Mouse (Mus musculus): ENCODE results near the gene Coq10b. TPM values are rescaled to one million over a fixed set of nuclear protein-coding genes. Genes with fewer than 3 reads are reported as not detected.
A peak's percentile ranks its signal among the peaks of the same experiment; 100 is the strongest.

Gene Coq10b
- total RNA-seq, 1 experiment = 20.4 TPM

DNA sequence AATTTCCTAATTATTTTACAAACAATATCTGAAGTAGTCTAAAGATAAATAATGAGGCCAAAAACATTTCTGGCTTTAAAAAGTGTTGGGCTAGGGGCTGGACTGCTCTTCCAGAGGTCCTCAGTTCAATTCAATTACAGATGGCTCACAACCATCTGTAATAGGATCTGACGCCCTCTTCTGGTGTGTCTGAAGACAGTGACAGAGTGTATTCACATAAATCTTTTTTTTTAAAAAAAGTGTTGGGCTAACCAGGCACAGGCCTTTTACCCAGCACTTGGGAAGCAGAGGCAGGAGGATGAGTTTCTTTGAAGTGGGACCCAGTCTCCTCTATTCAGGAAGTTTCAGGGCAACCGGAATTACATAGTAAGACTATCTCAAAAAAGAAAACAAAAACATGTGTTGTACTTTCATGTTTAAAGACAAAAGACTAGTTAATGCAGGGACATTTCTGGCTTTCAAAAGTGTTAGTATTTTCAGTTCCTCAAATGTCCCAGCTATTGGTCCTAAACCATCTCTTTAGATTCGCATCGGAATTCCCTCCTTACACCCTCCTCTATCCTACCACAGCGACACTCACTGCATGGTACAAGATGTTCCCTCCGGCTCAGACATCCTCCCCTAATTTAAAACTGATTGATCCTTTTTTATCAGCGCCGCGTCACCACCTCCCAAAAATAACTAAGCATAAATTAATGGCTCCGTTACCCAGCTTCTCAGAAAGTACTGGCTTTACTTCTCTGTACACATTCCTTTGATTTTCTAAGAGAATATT, 26.7 kb upstream of the Coq10b start:
- no peak for DNase-seq (ENCODE audit: low read depth, low spot score)
- Histone ChIP-seq H3K9ac (ENCODE audit: insufficient read depth, low read depth, low read length, poor library complexity, severe bottlenecking) (peak overlapping the region; percentile 98; the same call in 1 of the 2 replicates), H3K27ac (ENCODE audit: insufficient read depth, low read depth, low read length, poor library complexity, severe bottlenecking) (no peak overlapping the region), H3K36me3 (ENCODE audit: control insufficient read depth, insufficient read depth, low read length, poor library complexity, severe bottlenecking) (no peaks in the 10 kb centered on the region), H3K4me1 (ENCODE audit: control insufficient read depth in 2 of 2, insufficient read depth in 2 of 2, low read length in 2 of 2, poor library complexity in 1 of 2) (peaks cover 2 to 15% of the 10 kb centered on the region in 2 experiments; a peak in 3 of 4 replicates), H3K9me3 (ENCODE audit: control insufficient read depth, insufficient read depth, low read depth, low read length) (no peaks in the 10 kb centered on the region), H3K4me3 (ENCODE audit: insufficient read depth in 1 of 2, low read depth in 1 of 2, low read length in 2 of 2, poor library complexity in 1 of 2, severe bottlenecking in 1 of 2) (peak overlapping the region; percentile 95 to 99)
- in situ Hi-C loops (cut with MboI; ENCODE audit: low sequenced_read_pairs in 2 of 2, unreplicated experiment in 2 of 2) = no loop called here
- no peak for TF ChIP-seq MAFK (IDR thresholded peaks at IDR 0.05; ENCODE audit: insufficient read depth, low read depth, low read length)
- TF ChIP-seq ZC3H11A (IDR thresholded peaks at IDR 0.05; ENCODE audit: borderline replicate concordance, low read depth, low read length) = no peak
- no peak for TF ChIP-seq HCFC1 (IDR thresholded peaks at IDR 0.05; ENCODE audit: borderline replicate concordance, insufficient read depth, low read length)
- TF ChIP-seq ZNF384 (IDR thresholded peaks at IDR 0.05; ENCODE audit: low read depth, low read length) = 0 out of 2 replicates have a peak, but pooled peaks have one; percentile 18
- TF ChIP-seq CHD2 (IDR thresholded peaks at IDR 0.05; ENCODE audit: low read depth, low read length) = no peak

DNA sequence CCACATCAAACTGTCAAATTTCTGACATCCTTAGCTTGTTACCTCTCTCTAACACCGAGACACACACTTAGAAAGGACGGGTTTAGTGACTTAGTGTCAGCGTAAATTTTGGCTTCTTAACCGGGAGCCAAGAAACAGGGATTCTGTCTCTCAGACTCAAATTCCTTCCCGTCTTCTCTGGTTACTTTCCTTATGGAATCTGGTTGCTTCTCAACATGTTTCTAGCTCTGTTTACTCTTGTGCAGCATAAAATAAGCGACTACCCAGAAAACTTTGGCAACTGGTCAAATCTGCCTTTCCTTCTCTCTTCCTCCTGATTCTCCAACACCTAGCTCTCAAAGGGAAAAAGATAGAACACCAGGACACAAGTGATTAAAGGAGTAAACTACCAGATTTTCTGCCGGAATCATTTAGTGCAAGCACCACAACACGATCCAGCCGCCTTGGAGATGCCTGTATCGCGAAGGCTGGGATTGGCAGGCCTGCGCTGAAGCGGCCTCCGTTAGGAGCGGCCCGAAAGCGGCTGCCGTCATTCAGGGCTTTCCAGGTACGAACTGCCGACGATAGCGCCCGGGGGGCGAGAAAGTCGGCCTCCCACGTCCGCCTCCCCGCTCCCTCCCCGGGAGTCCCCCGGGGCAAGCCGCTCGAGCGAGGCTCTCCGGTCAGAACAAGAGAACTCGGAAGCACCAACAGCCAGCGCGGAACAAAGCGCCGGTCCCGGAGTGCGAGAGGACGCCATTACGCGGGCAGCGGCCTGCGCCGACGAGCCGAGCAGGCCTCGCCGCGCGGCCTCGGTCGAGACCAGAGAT, 25.9 kb upstream of the Coq10b start:
- peaks cover 2 to 17% of the 10 kb centered on the region in 2 experiments; a peak in 3 of 4 replicates for H3K4me1 ChIP-seq (ENCODE audit: control insufficient read depth in 2 of 2, insufficient read depth in 2 of 2, low read length in 2 of 2, poor library complexity in 1 of 2)
- no peak for DNase-seq (ENCODE audit: low read depth, low spot score)
- peak overlapping the region; percentile 85 for H3K27ac ChIP-seq (ENCODE audit: insufficient read depth, low read depth, low read length, poor library complexity, severe bottlenecking)
- in situ Hi-C loops (cut with MboI; ENCODE audit: low sequenced_read_pairs in 2 of 2, unreplicated experiment in 2 of 2) = no loop called here
- peak overlapping the region; percentile 95 to 99 for H3K4me3 ChIP-seq (ENCODE audit: insufficient read depth in 1 of 2, low read depth in 1 of 2, low read length in 2 of 2, poor library complexity in 1 of 2, severe bottlenecking in 1 of 2)
- H3K36me3 ChIP-seq (ENCODE audit: control insufficient read depth, insufficient read depth, low read length, poor library complexity, severe bottlenecking) = no peaks in the 10 kb centered on the region
- TF ChIP-seq ZC3H11A (IDR thresholded peaks at IDR 0.05; ENCODE audit: borderline replicate concordance, low read depth, low read length) = no peak
- TF ChIP-seq CHD2 (IDR thresholded peaks at IDR 0.05; ENCODE audit: low read depth, low read length) = no peak
- TF ChIP-seq HCFC1 (IDR thresholded peaks at IDR 0.05; ENCODE audit: borderline replicate concordance, insufficient read depth, low read length) = no peak; the same call in 1 of the 2 replicates
- no peak for TF ChIP-seq MAFK (IDR thresholded peaks at IDR 0.05; ENCODE audit: insufficient read depth, low read depth, low read length)
- no peak for TF ChIP-seq ZNF384 (IDR thresholded peaks at IDR 0.05; ENCODE audit: low read depth, low read length)
- H3K9me3 ChIP-seq (ENCODE audit: control insufficient read depth, insufficient read depth, low read depth, low read length) = no peaks in the 10 kb centered on the region
- H3K9ac ChIP-seq (ENCODE audit: insufficient read depth, low read depth, low read length, poor library complexity, severe bottlenecking) = peak overlapping the region; percentile 98

DNA sequence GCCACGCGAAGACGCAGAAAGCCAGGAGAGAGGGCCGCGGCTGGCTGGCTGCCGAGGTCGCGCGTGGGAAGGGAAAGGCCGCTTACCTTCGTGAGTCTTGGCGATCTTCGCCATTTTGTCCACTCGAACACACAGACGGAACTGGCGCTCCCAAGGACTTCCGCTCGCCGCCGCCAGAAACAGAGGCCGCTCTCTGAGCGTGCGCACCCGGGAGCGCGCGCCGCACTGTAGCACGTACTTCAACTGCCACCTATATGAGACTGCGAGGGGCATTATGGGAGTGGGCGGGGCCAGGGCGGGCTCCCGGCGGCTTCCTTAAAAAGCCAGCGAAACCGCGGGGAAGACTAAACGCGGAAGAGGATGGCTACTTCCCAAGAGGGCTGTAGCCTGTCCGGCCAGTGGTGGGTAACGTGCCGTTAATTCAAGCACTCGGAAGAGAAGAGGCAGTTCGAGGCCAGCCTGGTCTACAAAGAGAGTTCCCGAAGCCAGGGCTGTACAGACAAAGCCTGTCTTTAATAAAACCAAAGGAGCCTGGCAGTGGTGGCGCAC, 25.2 kb upstream of the Coq10b start, which contains the start of gene Sf3b1:
Gene Sf3b1 (minus strand): TSS at position 229 of the 549 bp plus-strand sequence.
- Histone ChIP-seq H3K27ac (ENCODE audit: insufficient read depth, low read depth, low read length, poor library complexity, severe bottlenecking) (peak within 1 kb of the TSS; percentile 85), H3K9ac (ENCODE audit: insufficient read depth, low read depth, low read length, poor library complexity, severe bottlenecking) (peak within 1 kb of the TSS; percentile 98), H3K36me3 (ENCODE audit: control insufficient read depth, insufficient read depth, low read length, poor library complexity, severe bottlenecking) (no peaks in the 10 kb centered on the region), H3K4me3 (ENCODE audit: insufficient read depth in 1 of 2, low read depth in 1 of 2, low read length in 2 of 2, poor library complexity in 1 of 2, severe bottlenecking in 1 of 2) (peak within 1 kb of the TSS; percentile 95 to 99), H3K4me1 (ENCODE audit: control insufficient read depth in 2 of 2, insufficient read depth in 2 of 2, low read length in 2 of 2, poor library complexity in 1 of 2) (peaks cover 2 to 16% of the 10 kb centered on the region in 2 experiments; a peak in 3 of 4 replicates), H3K9me3 (ENCODE audit: control insufficient read depth, insufficient read depth, low read depth, low read length) (no peaks in the 10 kb centered on the region)
- TF ChIP-seq HCFC1 (IDR thresholded peaks at IDR 0.05; ENCODE audit: borderline replicate concordance, insufficient read depth, low read length) (peak; percentile 39; the same call in 1 of the 2 replicates), MAFK (IDR thresholded peaks at IDR 0.05; ENCODE audit: insufficient read depth, low read depth, low read length) (no peak)
- in situ Hi-C loops (cut with MboI; ENCODE audit: low sequenced_read_pairs in 2 of 2, unreplicated experiment in 2 of 2) = no loop called here
- peak; percentile 92 for DNase-seq (ENCODE audit: low read depth, low spot score)

DNA sequence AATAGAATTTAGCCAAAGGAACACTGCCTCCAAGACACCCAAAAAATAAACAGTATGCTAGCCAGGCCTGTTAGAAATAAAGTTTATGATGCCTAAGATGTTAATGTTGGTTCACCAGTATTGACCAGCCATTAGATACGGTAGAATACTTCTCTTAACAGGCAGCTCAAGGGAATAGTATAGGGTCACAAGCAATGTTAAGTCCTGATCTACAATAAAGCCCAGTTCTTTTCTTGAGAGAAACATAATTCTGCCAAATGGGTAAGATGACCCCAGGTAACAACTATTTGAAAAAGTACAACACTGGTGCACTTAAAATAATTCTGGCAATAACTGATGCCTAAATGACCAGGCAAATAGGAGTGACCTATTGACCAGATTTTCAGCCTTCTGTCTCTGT, 24.6 kb upstream of the Coq10b start:
- TF ChIP-seq ZC3H11A (IDR thresholded peaks at IDR 0.05; ENCODE audit: borderline replicate concordance, low read depth, low read length) = no peak
- no peak for TF ChIP-seq ZNF384 (IDR thresholded peaks at IDR 0.05; ENCODE audit: low read depth, low read length)
- no peak for TF ChIP-seq HCFC1 (IDR thresholded peaks at IDR 0.05; ENCODE audit: borderline replicate concordance, insufficient read depth, low read length)
- TF ChIP-seq MAFK (IDR thresholded peaks at IDR 0.05; ENCODE audit: insufficient read depth, low read depth, low read length) = no peak
- no peak for TF ChIP-seq CHD2 (IDR thresholded peaks at IDR 0.05; ENCODE audit: low read depth, low read length)
- Histone ChIP-seq H3K4me1 (ENCODE audit: control insufficient read depth in 2 of 2, insufficient read depth in 2 of 2, low read length in 2 of 2, poor library complexity in 1 of 2) (peaks cover 2 to 13% of the 10 kb centered on the region in 2 experiments; a peak in 3 of 4 replicates), H3K4me3 (ENCODE audit: insufficient read depth in 1 of 2, low read depth in 1 of 2, low read length in 2 of 2, poor library complexity in 1 of 2, severe bottlenecking in 1 of 2) (peak overlapping the region in 1 of 2 experiments; percentile 99; a peak in 3 of 4 replicates), H3K36me3 (ENCODE audit: control insufficient read depth, insufficient read depth, low read length, poor library complexity, severe bottlenecking) (no peaks in the 10 kb centered on the region), H3K27ac (ENCODE audit: insufficient read depth, low read depth, low read length, poor library complexity, severe bottlenecking) (no peak overlapping the region), H3K9me3 (ENCODE audit: control insufficient read depth, insufficient read depth, low read depth, low read length) (no peaks in the 10 kb centered on the region), H3K9ac (ENCODE audit: insufficient read depth, low read depth, low read length, poor library complexity, severe bottlenecking) (no peak overlapping the region)
- in situ Hi-C loops (cut with MboI; ENCODE audit: low sequenced_read_pairs in 2 of 2, unreplicated experiment in 2 of 2) = no loop called here
- DNase-seq (ENCODE audit: low read depth, low spot score) = no peak
